ENCODE assay signal across 10 mouse cellular contexts in the genomic region with DNA sequence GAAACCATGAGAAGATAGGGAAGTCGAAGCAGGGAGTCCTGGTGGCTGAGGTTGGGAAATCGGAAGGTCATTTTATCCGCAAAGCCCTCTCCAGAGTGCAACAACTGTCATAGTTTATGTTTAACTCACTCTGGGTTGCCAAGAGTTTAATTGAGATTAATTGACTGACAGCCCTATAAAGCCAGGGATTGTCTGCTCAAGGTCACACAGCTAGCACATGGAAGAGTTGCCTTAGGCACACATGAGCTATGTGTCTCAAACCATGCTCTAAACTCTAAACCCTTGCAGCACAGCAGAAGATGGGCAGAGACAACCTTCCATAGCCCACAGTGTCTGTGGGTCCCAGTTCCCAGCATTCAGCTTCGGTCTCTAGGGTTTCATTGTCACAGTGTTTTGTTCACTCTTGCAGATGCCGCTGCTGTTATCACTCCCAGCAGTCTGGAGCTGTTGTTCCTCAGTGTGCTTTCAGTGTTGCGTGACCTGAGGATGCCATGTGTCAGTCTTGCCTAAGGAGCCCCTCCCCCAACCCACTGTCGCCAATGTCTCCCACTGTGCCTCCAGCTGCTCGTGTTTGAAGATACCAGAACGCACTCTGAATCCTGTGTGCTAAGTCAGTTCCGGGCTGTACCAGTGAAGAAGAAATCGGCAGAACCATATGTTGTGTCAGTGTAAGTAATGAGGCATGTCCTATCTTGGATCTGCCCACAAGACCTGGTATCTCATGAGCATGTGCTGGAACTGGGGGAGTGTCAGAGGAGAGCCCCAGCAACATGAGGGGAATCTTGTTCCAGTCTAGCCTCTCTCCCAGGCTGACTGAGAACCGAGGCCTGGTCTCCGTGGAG.
DNase-seq lines count a peak whose midpoint lies in the region; ATAC-seq and TF ChIP-seq lines count a peak whose summit lies in the region.
"Had no signal": no experiment of that assay in that cellular context is flagged by ENCODE, and none has a peak within 500 bp of the region (broad histone marks: within the 10 kb centered on the region; RNA-seq: fewer than 3 reads in every experiment).

No protein-coding gene starts in this region.

- no peak for TF ChIP-seq POLR2A in kidney, adult 2 months (IDR thresholded peaks at IDR 0.05; ENCODE audit: low read depth, low read length)

- H3K9me3 ChIP-seq in hindbrain, embryonic 12.5 days (replicated peaks): no peaks in the 10 kb centered on the region
- no peaks in the 10 kb centered on the region for H3K9me3 ChIP-seq in midbrain, embryonic 12.5 days
- no peaks in the 10 kb centered on the region for H3K9me3 ChIP-seq in heart, embryonic 12.5 days (replicated peaks)

- TF ChIP-seq CTCF in kidney, adult 2 months (conservative IDR thresholded peaks at IDR 0.05; ENCODE audit: insufficient read depth, insufficient read length, low read depth, low read length): no peak

- H3K4me3 ChIP-seq in kidney, adult 2 months (ENCODE audit: insufficient read depth, low read depth, low read length): no peak overlapping the region
- H3K4me3 ChIP-seq in hindbrain, embryonic 12.5 days: no peak overlapping the region
- no peak overlapping the region for H3K4me3 ChIP-seq in midbrain, embryonic 12.5 days
- no peak overlapping the region for H3K4me3 ChIP-seq in heart, embryonic 12.5 days
- H3K4me3 ChIP-seq: megakaryocyte, embryonic 14.5 days had no signal

- no peak overlapping the region for H3K27ac ChIP-seq in kidney, adult 2 months (ENCODE audit: insufficient read depth, low read depth, low read length)
- H3K27ac ChIP-seq in hindbrain, embryonic 12.5 days: 0 out of 2 replicates have a peak overlapping the region, but pooled peaks have one; percentile 12
- H3K27ac ChIP-seq in midbrain, embryonic 12.5 days (replicated peaks): no peak overlapping the region
- H3K27ac ChIP-seq in heart, embryonic 12.5 days (ENCODE audit: poor library complexity, severe bottlenecking): no peak overlapping the region

- H3K9ac ChIP-seq in hindbrain, embryonic 12.5 days: no peak overlapping the region
- no peak overlapping the region for H3K9ac ChIP-seq in midbrain, embryonic 12.5 days (replicated peaks)
- no peak overlapping the region for H3K9ac ChIP-seq in heart, embryonic 12.5 days

- 48% methylated on average over 13 of the region's 13 CpGs for WGBS in kidney, adult 2 months
- 38% methylated on average over 13 of the region's 13 CpGs for WGBS in hindbrain, embryonic 12.5 days
- 61% methylated on average over 13 of the region's 13 CpGs for WGBS in midbrain, embryonic 12.5 days
- 37% methylated on average over 13 of the region's 13 CpGs for WGBS in heart, embryonic 12.5 days

- no peaks in the 10 kb centered on the region for H3K36me3 ChIP-seq in kidney, adult 2 months (ENCODE audit: control insufficient read depth, insufficient read depth, low read length)
- H3K36me3 ChIP-seq in hindbrain, embryonic 12.5 days: no peaks in the 10 kb centered on the region
- H3K36me3 ChIP-seq in midbrain, embryonic 12.5 days: no peaks in the 10 kb centered on the region
- no peaks in the 10 kb centered on the region for H3K36me3 ChIP-seq in heart, embryonic 12.5 days

- peaks cover 6% of the 10 kb centered on the region for H3K4me1 ChIP-seq in kidney, adult 2 months (ENCODE audit: control insufficient read depth, insufficient read depth, low read length)
- H3K4me1 ChIP-seq in hindbrain, embryonic 12.5 days: peaks cover 10% of the 10 kb centered on the region
- peaks cover 4% of the 10 kb centered on the region; the same call in 1 of the 2 replicates for H3K4me1 ChIP-seq in midbrain, embryonic 12.5 days
- H3K4me1 ChIP-seq in heart, embryonic 12.5 days (replicated peaks): peaks cover 15% of the 10 kb centered on the region; the same call in 1 of the 2 replicates
- H3K4me1 ChIP-seq: megakaryocyte, embryonic 14.5 days had no signal

- ATAC-seq in hindbrain, embryonic 12.5 days (ENCODE audit: low FRiP score): peak; percentile 73
- peak; percentile 52; the same call in 1 of the 2 replicates for ATAC-seq in midbrain, embryonic 12.5 days (ENCODE audit: low FRiP score, low read depth)
- ATAC-seq in heart, embryonic 12.5 days (ENCODE audit: insufficient number of reproducible peaks, low FRiP score): no peak

- 0 out of 2 replicates have a peak overlapping the region, but pooled peaks have one; percentile 24 for H3K4me2 ChIP-seq in hindbrain, embryonic 12.5 days (replicated peaks)
- H3K4me2 ChIP-seq in midbrain, embryonic 12.5 days (replicated peaks): no peak overlapping the region
- H3K4me2 ChIP-seq in heart, embryonic 12.5 days: no peak overlapping the region

- intact Hi-C loops in heart, postnatal 10 days (cut with DNase I): loop anchor here (10.0 kb wide), 1 partner anchor 783 kb away; no protein-coding TSS in a partner anchor

- no peaks in the 10 kb centered on the region for H3K27me3 ChIP-seq in kidney, adult 2 months (replicated peaks; ENCODE audit: control insufficient read depth, insufficient read depth, low read length)
- no peaks in the 10 kb centered on the region; the same call in 1 of the 2 replicates for H3K27me3 ChIP-seq in hindbrain, embryonic 12.5 days
- H3K27me3 ChIP-seq in midbrain, embryonic 12.5 days: no peaks in the 10 kb centered on the region
- 0 out of 2 replicates have a peak, but pooled peaks cover 3% of the 10 kb centered on the region for H3K27me3 ChIP-seq in heart, embryonic 12.5 days (replicated peaks)
- H3K27me3 ChIP-seq: megakaryocyte, embryonic 14.5 days had no signal

- DNase-seq in kidney, adult 2 months: peak; percentile 76
- DNase-seq in kidney, postnatal 10 days: no peak
- DNase-seq in brain, adult 2 months (ENCODE audit: low read depth, low spot score): peak; percentile 10
- DNase-seq in heart, postnatal 10 days: no peak
- DNase-seq in adrenal gland, adult 18-20 months (ENCODE audit: low spot score in 2 of 2): no peak
- DNase-seq: adrenal gland, postnatal 10 days had no signal

Comparison
In these comparisons a context has a peak if more than half of its experiments do, and no peak if none do; other contexts are left out.
1. DNase-seq: peak in kidney, adult 2 months (single experiment) and brain, adult 2 months (single experiment); none in kidney, postnatal 10 days (single experiment), heart, postnatal 10 days (0 of 2) and adrenal gland, adult 18-20 months (0 of 2).